Mouse (Mus musculus): Measurements from ENCODE around the gene Dync1li1.

Gene Dync1li1

GRCm38 (mm10) chr9:114768066-114768465 is 79.5 kb downstream of the Dync1li1 start:
- no peak for DNase-seq (ENCODE audit: low read depth)

GRCm38 (mm10) chr9:114770224-114770623 is 81.6 kb downstream of the Dync1li1 start:
- no peak for DNase-seq (ENCODE audit: low read depth)

- no peak for DNase-seq (ENCODE audit: low read depth)
These were observed 83.0 kb downstream of the Dync1li1 start for GRCm38 (mm10) chr9:114771565-114771964.

Data from fibroblast of lung, adult 2 months (primary cell).